Mouse (Mus musculus) retina, postnatal 7 days (tissue): ENCODE measurements at regions not wholly inside any gene's neighbourhood (a gene's known extent, or its start where the extent isn't known, plus 50 kb on each side); places are given as distances from the start of the nearest gene placed in this dataset.

Source experiments
- DNase-seq: peaks from one replicate; pipeline ENCODE4 v3.0.0-alpha.2; 2012; ENCODE audit warnings: low read depth, low spot score

DNA sequence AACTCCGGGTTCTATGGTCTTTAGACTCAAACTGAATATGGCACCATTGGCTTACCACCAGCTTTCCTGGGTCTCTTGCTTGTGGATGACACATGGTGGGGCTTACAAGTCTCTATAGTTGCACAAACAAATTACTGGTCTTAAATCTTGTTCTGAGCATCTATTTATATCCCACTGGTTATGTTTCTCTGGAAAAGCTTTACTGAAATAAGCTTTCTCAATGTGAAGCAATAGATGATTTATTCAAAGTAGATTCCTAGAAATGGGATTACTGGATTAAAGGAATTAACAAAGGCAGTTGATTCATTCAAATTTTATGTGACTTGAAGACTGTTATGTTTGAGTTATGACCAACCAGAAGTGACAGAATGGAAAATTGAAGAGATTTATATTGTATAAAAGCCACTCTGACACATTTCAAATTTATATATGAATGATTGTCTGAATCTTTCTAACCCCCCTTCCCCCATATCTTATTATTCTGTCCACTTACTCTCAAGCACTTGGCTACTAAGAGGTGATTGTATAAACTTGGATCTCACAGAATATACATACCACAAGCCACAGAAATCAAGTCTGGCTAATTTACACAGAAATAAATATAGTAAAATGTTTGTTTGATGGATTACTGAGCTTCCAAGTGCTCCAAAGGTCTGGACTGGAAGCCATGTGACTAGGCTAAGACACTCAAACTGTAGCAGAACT is 113.4 kb upstream of the C1qtnf3 start:
- no peak for DNase-seq

GRCm38 (mm10) chr15:10840621-10841034 is 111.5 kb upstream of the C1qtnf3 start:
- no peak for DNase-seq

DNA sequence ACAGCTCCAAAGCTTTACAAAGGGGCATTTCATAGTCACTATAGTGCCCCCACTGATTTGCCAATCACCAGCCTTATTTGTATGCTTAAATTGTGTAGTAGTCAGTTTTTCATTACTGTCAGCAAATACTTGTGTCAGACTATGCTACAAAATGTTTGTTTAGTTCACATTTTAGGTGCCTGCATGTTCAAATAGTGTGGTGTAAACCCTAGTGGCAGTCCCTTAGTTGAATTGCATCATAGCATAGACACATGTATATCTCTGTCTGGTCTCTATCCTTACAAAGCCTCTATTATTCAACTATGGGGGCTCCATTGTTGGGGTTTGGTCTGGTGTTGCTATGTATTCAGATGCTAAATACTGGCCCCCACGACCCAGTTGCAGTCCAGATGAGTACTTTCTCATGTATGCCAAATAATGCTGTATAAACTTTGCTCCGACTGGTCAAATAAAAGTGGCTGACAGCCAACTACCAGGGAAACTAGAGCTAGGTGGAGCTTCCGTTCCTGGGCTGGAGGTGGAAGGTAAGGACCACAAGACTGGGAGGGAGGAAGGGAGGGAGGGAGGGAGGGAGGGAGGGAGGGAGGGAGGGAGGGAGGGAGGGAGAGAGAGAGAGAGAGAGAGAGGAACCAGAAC is 109.0 kb upstream of the C1qtnf3 start:
- no peak for DNase-seq

GRCm38 (mm10) chr15:10846722-10847121 is 105.4 kb upstream of the C1qtnf3 start:
- DNase-seq: no peak

DNA sequence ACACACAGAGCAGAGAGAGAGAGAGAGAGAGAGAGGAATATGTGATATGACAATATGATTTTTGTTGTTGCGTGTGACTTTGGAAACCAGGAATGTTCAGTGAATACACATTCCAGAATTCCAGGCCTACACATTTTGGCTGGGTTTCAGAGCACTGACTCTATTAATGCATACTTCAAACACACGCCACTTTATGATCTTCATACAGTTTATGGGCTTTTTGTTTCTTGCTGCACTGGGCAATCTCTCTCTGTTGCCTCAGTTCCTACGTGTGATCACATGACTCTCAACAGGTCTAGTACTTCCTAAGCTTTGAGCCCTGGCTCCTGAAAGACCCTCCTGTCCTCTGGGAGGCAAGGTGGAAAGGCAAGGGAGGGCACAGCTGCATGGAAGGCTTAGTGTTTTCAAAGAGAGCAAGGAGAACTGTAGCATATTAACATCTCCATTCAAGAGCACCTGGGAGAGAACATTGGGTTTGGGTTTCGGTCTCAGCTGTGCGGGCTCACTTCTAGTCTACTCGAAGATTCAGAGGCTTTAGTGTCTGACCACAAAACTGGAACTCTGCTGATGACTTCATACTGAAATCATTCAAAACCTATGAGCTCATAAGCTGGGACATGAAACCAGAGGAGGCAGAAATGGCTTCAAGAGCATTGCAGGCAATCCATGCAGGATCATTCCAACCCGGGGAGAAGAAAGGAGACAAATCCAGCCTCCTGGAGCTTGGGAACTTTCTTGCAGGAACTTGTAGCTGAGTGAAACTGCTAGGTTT is 87.9 kb upstream of the C1qtnf3 start:
- no peak for DNase-seq

DNA sequence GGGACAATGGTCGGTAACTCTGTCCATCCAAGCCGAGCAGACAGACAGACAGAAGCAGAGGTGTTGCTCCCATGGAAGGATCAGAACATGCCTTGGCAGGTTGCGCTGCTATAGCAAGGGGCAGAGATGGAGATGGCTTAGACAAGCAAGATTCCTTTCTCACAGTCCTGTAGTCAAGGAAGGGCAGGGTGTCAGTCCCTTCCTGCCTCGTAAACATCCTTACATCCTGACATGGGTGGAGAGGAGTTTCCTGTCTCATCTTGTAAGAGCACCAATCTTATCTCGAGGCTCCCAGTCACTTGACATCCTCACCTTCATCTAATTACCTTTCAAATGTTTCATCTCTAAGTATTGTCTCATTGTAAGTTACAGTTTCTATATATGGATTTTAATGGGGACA is 87.0 kb upstream of the C1qtnf3 start:
- no peak for DNase-seq

DNA sequence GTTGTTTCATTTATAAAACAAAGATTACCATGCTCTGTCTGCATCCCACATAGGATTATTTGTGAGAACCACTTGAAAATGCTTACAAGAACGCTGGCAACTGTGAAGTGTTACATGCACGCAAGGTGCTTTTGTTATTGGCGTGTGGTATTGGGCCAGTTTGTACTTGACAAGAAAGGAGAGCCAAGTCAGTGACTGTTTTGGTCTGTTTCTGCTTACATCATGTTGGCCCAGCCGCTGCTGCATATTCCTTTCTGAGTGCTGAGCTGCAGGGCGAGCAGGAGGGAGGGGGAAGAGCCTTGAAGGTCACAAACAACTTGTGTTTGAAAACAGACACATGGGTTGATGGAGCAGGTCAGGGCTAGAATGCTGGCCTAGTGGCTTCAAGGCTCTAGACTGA is 85.3 kb upstream of the C1qtnf3 start:
- no peak for DNase-seq

DNA sequence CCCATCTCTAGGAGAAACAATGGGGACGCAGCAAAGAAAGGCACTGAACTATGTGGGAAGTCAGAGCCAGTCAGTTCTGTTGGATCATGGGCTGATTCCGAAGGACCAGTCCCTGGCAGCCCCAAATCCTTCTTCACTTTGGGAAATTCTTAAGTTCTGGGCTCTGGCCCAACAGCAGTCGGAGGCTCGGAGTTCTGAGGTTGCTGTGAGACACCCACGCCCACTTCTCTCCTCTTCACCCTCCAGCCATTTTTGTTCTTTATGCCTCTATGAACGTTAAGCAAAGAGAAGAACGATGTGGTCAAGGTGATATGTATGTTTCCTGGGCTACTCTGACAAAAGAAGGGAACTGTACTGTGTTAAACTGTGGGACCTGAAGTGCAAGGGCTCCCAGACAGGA is 84.0 kb upstream of the C1qtnf3 start:
- DNase-seq: no peak

GRCm38 (mm10) chr15:10868716-10869585 is 83.2 kb upstream of the C1qtnf3 start:
- DNase-seq: no peak

DNA sequence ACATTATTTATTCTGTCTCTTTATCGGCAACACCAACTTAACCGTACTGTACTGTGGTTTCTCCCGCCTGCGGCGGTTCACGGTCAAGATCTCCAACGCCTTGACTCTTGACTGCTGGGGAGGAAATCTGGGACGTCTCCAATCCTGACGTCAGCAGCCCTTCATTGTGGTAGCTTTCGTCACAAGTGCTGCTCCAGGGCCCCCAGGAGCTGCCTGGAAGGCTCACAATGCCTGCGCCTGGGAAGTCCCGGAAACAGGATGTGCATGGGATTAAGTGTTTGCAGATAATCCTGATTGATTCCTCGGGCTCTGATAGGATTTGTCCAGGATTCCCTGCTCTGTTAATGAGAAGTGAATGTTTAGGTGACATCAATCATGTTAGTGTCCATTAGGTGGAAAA is 82.3 kb upstream of the C1qtnf3 start:
- peak; percentile 36 for DNase-seq

DNA sequence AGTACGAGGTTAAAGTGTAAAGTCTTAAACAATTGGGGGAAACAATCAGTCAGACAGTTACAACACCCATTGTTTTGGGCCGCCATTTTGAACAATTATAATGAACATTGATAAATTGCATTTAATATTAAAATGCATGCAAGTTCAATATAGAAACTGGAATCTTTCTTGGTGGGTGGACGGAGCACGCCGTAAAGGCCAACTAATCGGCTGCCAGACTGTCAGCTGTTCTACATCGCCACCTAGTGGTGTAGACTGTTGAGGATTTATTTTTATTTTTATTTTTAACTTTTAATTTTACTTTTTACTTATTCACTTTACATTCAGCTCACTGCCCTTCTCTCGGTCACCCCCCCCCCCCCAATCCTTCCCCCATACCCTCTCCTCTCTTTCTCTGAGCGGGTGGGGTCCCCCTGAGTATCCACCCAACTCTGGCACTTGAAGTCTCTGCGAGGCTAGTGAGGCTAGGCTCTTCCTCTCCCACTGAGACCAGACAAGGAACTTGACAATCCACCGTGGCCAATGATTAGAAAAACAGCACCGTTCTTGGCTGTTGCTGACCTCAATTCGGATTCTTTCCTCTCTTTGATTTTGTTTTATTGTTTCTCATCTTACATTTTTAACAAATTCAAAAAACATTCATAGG is 79.7 kb upstream of the C1qtnf3 start:
- peak; percentile 28 for DNase-seq

- no peak for DNase-seq
Measured at GRCm38 (mm10) chr15:10876328-10876727, 75.8 kb upstream of the C1qtnf3 start.

DNA sequence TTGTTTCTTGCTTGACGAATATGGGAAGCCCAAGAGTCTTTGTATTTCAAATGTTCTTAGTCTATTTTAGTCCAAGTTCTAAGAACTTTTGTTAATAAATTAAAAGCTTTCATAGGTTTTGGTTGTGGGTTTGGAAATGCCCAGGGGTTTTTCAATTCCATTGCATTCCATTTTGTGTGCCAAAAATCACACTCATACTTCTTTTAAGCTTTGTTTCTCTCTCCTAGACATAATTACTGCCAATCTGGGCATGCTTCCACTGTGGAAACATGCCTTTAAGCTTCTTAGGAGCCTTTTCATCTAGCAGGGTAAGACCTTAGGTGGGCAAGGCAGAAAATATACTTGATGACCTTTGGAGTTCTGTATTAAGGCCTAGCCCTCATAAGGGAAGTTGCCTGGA is 70.4 kb upstream of the C1qtnf3 start:
- DNase-seq: no peak

GRCm38 (mm10) chr15:10887990-10888389 is 64.1 kb upstream of the C1qtnf3 start:
- no peak for DNase-seq

GRCm38 (mm10) chr15:10890220-10890921 is 61.8 kb upstream of the C1qtnf3 start:
- no peak for DNase-seq

DNA sequence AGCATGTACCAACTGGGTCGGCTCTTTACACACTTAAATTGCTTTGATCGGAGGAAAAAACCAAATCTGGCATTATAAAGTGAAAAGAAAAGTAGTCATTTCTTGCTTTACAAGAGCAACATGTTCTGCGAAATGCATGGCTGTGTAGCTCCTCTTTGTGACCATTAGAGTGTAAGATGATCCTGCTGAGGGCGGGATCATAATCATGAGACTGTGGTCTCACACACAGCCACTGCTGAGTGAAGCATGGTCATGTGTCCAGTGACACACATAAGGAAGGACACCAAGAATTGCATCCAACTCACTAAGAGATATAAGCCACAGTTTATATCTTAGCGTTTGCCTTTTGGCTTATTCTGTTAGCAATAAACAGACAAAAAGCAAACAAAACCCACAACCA is 53.8 kb upstream of the C1qtnf3 start:
- no peak for DNase-seq

- no peak for DNase-seq
Measured at GRCm38 (mm10) chr15:10898715-10899486, 53.2 kb upstream of the C1qtnf3 start.

DNA sequence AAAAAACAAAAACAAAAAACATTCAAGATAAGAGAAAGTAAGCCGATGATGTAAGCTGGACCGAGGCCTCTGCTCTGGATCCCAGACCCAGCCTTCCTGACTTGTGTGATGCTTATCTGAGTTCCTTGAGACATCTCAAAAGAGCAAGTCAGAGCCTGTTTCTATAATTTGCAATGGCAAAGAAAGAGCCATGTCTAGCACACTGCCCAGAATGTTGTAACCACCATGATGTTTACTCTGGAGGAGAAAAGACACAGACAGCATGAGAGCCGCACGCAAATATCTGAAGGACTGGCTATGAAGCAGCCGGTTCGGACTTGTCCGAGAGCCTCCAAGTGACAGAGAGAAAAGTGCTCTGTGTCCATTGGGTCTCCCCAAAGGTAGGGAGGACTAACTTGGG is 52.2 kb upstream of the C1qtnf3 start:
- DNase-seq: no peak

DNA sequence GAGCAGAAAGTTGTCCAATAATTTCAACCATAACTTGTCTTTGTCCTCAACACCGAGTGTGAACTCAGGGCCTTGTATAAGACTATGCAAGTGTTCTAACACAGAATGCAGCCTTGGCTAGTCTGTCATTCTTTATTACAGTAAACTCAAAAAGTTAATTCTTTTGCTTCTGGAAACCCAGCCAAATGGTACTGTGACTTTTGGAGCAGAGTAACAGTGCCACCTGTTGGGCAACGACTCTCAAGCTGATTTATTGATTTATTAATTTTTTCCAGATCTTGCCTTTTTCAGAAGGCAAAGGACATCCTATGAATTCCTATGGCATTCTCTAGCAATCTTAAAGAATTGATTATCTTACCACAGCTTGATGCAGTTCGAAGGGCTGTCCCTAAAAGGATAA is 51.1 kb upstream of the C1qtnf3 start:
- peak; percentile 14 for DNase-seq

DNA sequence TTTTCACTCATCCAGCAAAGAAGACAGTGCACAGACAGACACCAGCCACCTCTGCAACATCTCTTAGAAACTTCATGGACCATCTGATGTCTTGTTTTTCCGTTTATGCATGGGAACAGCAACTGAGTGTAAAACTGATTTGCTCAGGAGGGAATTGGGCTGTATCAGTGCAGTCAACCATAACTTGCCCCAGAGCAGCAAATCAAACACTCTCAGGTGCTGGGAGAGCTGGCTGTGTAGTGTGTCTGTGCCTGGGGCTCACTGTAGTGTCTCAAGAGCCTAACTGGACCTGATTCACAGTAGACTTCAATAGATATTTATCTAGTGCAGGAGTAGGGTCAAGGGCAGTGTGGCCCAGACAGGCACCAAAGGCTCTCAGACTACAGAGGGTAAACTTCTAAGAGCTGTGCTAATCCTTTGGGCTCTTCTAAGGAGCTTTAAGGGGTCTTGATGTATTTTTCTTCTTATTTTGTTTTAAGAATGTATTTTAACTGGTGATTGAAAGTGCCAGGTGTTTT is 50.3 kb upstream of the C1qtnf3 start:
- no peak for DNase-seq
